Mouse (Mus musculus): ENCODE data around the gene Diaph2.
"Not testable (repeated sequence)": the region's sequence is repeated elsewhere in the genome, so short reads cannot be mapped to it uniquely, and the experiment has no call there.

Diaph2 gene

DNA sequence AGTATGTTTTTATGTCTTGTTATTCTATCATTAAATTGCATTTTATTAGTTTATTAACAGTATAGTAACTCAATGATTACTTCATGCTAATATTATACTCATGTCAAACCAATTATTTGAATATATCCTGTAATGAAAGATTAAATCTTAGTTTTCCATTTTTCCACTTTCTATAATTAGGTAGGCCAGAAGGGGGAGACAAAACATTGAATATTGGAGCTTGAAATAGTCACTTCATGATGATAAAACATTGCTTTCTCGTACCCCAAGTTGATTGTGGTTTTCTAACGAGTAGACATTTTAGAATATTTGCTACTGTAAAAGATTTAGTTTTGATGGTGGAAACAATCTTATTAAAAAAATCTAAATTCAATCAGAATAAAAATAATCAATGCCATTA lies 82.4 kb downstream of the Diaph2 start:
- DNase-seq (ENCODE audit: low spot score): no peak

GRCm38 (mm10) chrX:129833887-129834286 lies 84.3 kb downstream of the Diaph2 start:
- DNase-seq (ENCODE audit: low spot score): no peak

- peak; percentile 32 for DNase-seq (ENCODE audit: low spot score)
These were observed 134.9 kb downstream of the Diaph2 start for GRCm38 (mm10) chrX:129884465-129884864.

DNA sequence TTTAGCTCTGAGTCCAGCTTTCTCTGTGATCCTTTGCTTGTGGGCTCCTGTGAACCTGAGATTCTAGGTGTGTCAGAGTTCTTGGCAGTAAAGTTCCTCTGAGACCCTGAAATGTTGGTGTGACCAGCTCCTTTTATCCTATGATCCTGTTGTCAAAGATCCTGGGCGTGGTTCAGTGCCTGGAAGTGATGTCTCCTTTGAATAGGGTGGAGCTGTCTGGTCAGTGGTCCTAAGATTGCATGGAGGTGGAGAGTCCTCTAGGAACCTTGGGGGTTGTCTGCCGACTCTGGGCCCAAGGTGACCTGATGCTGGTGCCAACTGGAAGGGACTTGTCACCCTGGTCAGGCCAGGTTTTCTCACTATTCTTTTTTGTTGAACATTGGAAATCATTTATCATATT lies 176.3 kb downstream of the Diaph2 start:
- no peak for DNase-seq (ENCODE audit: low spot score)

DNA sequence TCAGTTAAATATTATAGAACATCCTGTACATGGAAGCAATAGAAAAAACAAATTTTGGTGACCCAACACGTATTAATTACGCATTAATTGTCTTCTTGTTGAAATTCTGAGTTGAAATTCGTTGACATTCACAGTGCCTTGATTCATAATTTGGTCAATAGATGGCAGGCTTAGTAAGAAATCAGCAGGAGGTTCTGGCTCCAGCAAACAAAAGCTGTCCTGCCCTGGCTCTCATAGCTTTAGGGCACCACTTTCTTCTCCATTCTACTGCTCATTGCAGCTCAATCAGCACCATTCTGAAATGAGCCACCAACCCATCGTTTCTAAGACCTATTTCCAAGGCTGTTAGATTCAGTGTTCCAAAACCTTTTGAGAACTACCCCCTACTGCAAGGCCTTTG lies 225.3 kb downstream of the Diaph2 start:
- no peak for DNase-seq (ENCODE audit: low spot score)

DNA sequence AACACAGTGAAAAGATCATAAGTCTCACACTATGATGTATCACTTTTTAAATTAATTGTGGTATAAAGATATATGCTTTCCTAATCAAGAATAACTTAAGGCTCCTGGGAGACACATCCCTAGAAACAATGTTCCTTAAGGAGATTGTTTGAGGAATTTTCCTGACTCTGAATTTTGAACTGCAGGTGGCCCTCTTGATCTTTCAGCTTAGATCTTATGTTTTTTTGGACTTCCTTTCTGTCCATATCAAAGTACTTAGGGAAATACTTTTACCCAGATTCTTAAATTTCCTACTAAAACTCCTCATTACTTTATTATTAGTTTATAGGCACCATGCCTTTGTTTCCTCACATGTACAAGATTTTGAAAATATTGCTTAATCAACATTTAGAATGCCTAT lies 258.7 kb downstream of the Diaph2 start:
- no peak for DNase-seq (ENCODE audit: low spot score)

DNA sequence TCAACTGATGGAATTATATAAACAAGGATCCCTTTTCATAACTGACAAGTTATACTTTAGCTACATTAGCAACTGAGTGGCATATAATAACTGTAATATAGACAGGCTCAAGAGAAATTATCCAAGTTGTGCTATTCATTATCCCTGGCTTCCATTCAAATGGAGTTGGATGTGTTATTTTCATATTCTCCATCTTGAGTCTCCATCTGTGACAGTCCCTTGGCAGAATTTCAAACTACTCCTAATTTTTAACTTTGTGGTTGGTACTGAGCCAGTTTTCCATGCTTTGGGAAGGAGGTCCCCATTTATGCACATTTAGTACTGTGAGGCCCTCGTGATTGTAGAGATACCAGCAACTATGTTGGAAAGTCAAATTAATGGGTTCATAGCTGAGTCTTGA lies 270.2 kb downstream of the Diaph2 start:
- no peak for DNase-seq (ENCODE audit: low spot score)

DNA sequence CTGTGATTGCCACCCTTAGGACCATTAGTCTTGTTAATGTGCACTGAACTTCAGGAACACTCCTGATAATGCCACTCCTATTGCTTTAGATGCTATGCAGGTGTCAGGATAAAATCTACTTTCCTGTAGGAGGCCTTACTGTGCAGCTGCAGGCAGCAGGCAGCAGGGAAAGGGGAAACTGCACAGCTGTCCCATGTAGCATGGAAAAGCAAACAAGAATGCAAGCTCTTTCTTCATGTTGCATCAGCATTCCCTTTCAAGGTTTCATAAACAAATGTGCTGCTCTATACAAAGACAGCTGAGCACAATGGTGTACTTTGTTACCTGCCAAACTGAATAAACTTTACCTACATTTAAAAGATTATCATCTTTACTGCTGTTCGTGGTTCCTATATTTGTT lies 295.0 kb downstream of the Diaph2 start:
- no peak for DNase-seq (ENCODE audit: low spot score)

GRCm38 (mm10) chrX:130149216-130149615 lies 399.7 kb downstream of the Diaph2 start:
- no peak for DNase-seq (ENCODE audit: low spot score)

DNA sequence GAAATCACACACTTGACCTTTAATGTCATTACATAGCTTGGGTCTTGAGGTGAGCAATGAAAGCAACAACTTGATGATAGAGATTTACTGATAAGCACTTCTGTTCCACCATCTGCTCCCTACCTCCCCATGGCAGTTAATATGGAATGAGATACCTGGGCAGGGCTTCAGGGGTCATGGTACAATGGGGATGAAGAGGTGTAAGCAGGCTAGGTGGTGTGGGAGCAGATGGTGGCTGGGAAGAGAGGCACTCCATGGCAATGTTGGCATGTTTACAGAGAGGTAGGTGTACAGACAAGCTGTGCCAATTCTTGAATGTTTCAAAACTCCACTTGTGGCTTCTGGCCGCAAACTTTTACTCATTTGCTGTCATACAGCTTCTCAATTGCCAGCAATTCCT lies 402.6 kb downstream of the Diaph2 start:
- DNase-seq (ENCODE audit: low spot score): no peak

GRCm38 (mm10) chrX:130173126-130173525 lies 423.6 kb downstream of the Diaph2 start:
- no peak for DNase-seq (ENCODE audit: low spot score)

DNA sequence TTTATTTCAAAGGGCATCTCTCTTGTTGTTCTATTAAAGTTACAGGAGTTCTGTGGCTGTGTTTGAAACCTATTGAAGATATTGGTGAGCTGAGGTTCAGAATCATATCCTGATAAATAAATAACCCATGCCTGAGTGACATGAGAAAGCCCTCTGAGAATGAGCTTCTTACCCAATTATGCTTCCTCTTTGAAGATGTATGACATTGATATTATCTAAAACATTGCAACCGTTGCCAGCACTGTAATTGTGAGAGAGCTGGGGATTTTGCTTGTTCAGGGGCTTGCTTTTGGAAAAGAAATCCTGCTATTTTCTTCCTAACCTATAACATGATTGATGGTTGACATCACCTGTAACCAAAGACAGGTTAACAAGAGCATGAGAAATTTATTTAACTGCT lies 438.3 kb downstream of the Diaph2 start:
- DNase-seq (ENCODE audit: low spot score): no peak

DNA sequence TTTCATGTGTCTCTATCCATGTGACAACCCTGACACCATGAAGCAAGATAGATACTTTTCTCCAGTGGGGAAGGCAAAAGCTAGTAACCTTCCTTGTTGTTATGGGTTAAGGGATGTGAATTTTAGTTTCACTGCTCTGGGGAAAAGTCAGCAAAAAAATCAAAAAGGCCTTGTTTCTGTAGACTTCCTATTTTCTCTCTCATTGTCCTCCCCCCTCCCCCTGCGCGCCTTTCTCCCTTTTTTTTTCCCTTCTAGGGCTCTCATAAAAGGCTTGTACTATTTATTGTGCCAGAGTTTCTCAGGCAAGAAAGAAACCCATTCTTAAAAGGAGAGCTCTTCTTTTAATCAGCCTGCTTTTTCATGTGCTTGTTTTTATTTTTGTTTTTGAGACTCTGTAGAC lies 438.9 kb downstream of the Diaph2 start:
- no peak for DNase-seq (ENCODE audit: low spot score)

- no peak for DNase-seq (ENCODE audit: low spot score)
These were observed 439.7 kb downstream of the Diaph2 start for GRCm38 (mm10) chrX:130189250-130189649.

- DNase-seq (ENCODE audit: low spot score): not testable (repeated sequence)
These were observed 447.9 kb downstream of the Diaph2 start for GRCm38 (mm10) chrX:130197412-130197811.

GRCm38 (mm10) chrX:130205243-130205642 lies 455.7 kb downstream of the Diaph2 start:
- DNase-seq (ENCODE audit: low spot score): no peak

DNA sequence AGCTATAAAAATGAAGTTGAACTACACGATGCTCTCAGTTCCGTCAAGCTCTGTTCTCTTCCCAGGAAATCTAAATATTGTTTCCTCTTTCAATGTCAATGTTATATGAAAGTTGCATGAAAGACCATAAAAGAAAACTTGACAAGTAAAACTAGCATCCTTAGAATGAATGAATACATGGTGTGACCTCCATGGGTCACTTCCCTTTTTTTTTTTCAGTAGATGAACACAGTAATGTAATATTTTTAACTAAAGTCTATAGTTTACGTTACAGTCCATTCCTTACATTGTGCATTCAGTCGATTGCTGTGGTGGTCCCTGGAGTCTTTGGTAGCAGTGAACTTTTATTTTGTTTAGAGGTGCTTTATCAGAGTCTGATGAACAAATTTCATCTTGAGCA lies 462.7 kb downstream of the Diaph2 start:
- no peak for DNase-seq (ENCODE audit: low spot score)

DNA sequence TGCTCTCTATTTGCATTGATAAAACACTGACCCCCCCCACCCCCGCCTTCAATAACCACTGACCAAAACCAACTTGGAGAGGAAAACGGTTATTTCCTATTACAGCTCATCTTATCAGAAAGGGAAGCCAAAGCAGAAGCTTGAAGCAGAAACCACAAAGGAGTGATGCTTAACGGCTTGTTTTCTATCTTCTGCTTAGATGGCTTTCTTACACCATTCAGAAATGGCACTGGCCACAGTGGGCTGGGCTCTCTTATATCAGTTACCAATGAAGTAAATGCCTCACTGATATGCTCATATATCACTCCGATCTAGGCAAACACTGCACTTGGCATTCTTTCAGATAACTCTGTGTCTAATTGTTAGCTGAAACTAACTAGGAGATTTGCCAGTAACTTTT lies 463.2 kb downstream of the Diaph2 start:
- no peak for DNase-seq (ENCODE audit: low spot score)

- no peak for DNase-seq (ENCODE audit: low spot score)
These were observed 480.5 kb downstream of the Diaph2 start for GRCm38 (mm10) chrX:130230045-130230444.

DNA sequence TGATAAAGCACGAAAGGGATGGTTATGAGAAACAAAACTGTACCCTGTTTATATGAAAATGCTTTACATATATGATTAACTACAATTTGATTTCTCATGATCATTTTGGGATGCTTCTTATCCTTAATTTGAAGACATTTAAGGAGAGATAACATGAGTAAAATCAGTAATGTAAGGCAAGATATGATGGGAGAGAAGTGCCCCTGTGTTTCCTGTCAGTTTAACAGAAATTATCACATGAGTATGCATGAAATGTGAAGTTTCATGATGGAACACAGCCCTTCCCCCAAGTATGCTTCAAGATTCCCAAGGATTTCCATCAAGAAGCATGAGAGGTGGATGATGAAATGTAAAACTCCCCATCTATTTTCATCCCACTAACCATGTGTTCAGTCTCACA lies 485.6 kb downstream of the Diaph2 start:
- no peak for DNase-seq (ENCODE audit: low spot score)

DNA sequence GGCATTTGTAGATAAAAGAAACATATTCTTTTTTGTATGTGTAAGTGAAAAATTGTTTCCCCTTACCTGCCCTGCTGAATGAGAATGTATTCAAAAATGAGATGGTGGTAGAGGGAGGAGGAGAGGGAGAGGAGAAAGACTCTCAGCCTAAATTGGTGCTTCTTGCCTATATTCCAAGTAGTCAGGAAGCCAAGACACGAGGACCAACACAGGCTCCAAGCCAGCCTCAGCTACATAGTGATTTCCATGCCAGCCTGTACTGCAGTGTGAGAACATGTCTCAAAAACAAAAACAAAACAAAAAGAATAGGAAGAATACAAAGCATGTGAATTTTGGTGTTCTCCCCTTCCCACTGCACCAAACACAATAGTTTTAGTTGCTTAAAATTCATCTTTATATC lies 497.1 kb downstream of the Diaph2 start:
- DNase-seq (ENCODE audit: low spot score): no peak

GRCm38 (mm10) chrX:130253664-130254063 lies 504.1 kb downstream of the Diaph2 start:
- no peak for DNase-seq (ENCODE audit: low spot score)

- no peak for DNase-seq (ENCODE audit: low spot score)
These were observed 516.2 kb downstream of the Diaph2 start for GRCm38 (mm10) chrX:130265707-130266106.

GRCm38 (mm10) chrX:130279144-130279543 lies 529.6 kb downstream of the Diaph2 start:
- DNase-seq (ENCODE audit: low spot score): no peak

DNA sequence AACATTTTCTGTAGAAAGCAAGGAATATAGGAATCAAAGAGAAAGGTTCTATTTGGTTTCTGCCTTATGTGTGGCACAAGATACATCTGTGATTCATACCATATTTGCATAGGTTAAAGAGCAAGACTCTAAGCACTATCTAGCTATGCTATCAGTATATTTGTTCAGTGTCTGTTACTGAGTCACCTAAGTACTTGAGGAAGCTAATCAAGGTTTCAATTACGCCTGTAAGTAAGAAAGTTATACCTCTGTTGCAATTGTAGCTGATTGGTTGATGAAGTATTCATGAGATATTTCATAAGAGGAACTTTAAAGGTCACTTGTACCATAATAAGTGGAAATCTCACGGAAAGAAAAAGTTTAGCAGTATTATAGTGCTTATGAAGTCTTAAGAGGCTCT lies 531.9 kb downstream of the Diaph2 start:
- DNase-seq (ENCODE audit: low spot score): no peak
